Mouse (Mus musculus) MEL (cell line): Measurements from ENCODE around the gene Epha6. TPM values are rescaled to one million over a fixed set of nuclear protein-coding genes. Genes with fewer than 3 reads are reported as not detected.

Experiments
- DNase-seq: peaks from one replicate; pipeline ENCODE4 v3.0.0; 2011; ENCODE audit warnings: low read depth, low spot score
- H3K27ac ChIP-seq: 2 replicates; pipeline ENCODE4 v1.5.1; 2012; ENCODE audit warnings: low read depth, mild to moderate bottlenecking, control low read depth, low read length, moderate library complexity; ENCODE audit not compliant: control insufficient read depth
- H3K27me3 ChIP-seq, 2 experiments: fragments of 150-350 bp in 1 of 2; sonication (generic) in 1 of 2; 2 replicates each; pipeline ENCODE4 v1.6.1; 2012; ENCODE audit warnings: low read length in 2 of 2, mild to moderate bottlenecking in 2 of 2, improper control_type of control experiment in 1 of 2, moderate library complexity in 1 of 2; ENCODE audit not compliant: insufficient read depth in 2 of 2, control insufficient read depth in 1 of 2
- H3K36me3 ChIP-seq, 2 experiments: 2 replicates each; pipeline ENCODE4 v1.6.1; 2012 to 2014; ENCODE audit warnings: low read length in 2 of 2, improper control_type of control experiment in 1 of 2, inconsistent platforms in 1 of 2, mild to moderate bottlenecking in 1 of 2; ENCODE audit not compliant: insufficient read depth in 2 of 2, control insufficient read depth in 1 of 2
- H3K4me1 ChIP-seq, 2 experiments: fragments of 150-350 bp in 1 of 2; sonication (generic) in 1 of 2; 2 replicates each; pipeline ENCODE4 v1.6.1; 2012; ENCODE audit warnings: low read length in 2 of 2, improper control_type of control experiment in 1 of 2, mild to moderate bottlenecking in 1 of 2; ENCODE audit not compliant: insufficient read depth in 2 of 2, control insufficient read depth in 1 of 2
- H3K4me3 ChIP-seq, 2 experiments: fragments of 150-350 bp in 1 of 2; sonication (generic) in 1 of 2; 2 replicates each; pipeline ENCODE4 v1.5.1; 2012; ENCODE audit warnings: low read depth in 2 of 2, low read length in 2 of 2, mild to moderate bottlenecking in 2 of 2, moderate library complexity in 2 of 2, control low read depth in 1 of 2, improper control_type of control experiment in 1 of 2; ENCODE audit not compliant: control insufficient read depth in 1 of 2, insufficient read depth in 1 of 2
- H3K79me2 ChIP-seq: 2 replicates; pipeline ENCODE4 v1.6.1; 2012; ENCODE audit warnings: mild to moderate bottlenecking, low read length, moderate library complexity; ENCODE audit not compliant: control insufficient read depth, poor library complexity, insufficient read depth
- H3K9ac ChIP-seq: 2 replicates; pipeline ENCODE4 v1.6.1; 2012; ENCODE audit warnings: low read depth, mild to moderate bottlenecking, control low read depth, low read length, moderate library complexity; ENCODE audit not compliant: control insufficient read depth, poor library complexity, severe bottlenecking
- H3K9me3 ChIP-seq: fragments of 150-350 bp; sonication (generic); replicated peaks from 2 replicates; pipeline ENCODE4 v1.6.1; 2012; ENCODE audit warnings: mild to moderate bottlenecking, low read length, improper control_type of control experiment, moderate library complexity; ENCODE audit not compliant: insufficient read depth
- E2F4 ChIP-seq: IDR thresholded peaks from 2 replicates; pipeline ENCODE4 v1.6.1; 2011; ENCODE audit warnings: low read depth, low read length, improper control_type of control experiment, borderline replicate concordance
- EP300 ChIP-seq, 2 experiments: IDR thresholded peaks; 2 replicates each; pipeline ENCODE4 v1.6.1; 2011; ENCODE audit warnings: improper control_type of control experiment in 2 of 2, low read length in 2 of 2, low read depth in 1 of 2, mild to moderate bottlenecking in 1 of 2
- ETS1 ChIP-seq: IDR thresholded peaks from 2 replicates; pipeline ENCODE4 v1.6.1; 2012; ENCODE audit warnings: low read depth, mild to moderate bottlenecking, inconsistent platforms, low read length, improper control_type of control experiment, moderate library complexity
- GATA1 ChIP-seq: IDR thresholded peaks from 2 replicates; pipeline ENCODE4 v1.6.1; 2011; ENCODE audit warnings: low read depth, low read length, improper control_type of control experiment
- HCFC1 ChIP-seq: IDR thresholded peaks from 2 replicates; pipeline ENCODE4 v1.6.1; 2012; ENCODE audit warnings: low read depth, mild to moderate bottlenecking, inconsistent platforms, low read length, improper control_type of control experiment, moderate library complexity
- KAT2A ChIP-seq: conservative IDR thresholded peaks from 2 replicates; pipeline ENCODE4 v1.6.1; 2012; ENCODE audit warnings: low read depth, low read length, improper control_type of control experiment, inconsistent platforms
- MAZ ChIP-seq: IDR thresholded peaks from 2 replicates; pipeline ENCODE4 v1.6.1; 2012; ENCODE audit warnings: low read depth, mild to moderate bottlenecking, inconsistent platforms, low read length, improper control_type of control experiment
- MYB ChIP-seq: IDR thresholded peaks from 2 replicates; pipeline ENCODE4 v1.6.1; 2011; ENCODE audit warnings: mild to moderate bottlenecking, low read depth, low read length, improper control_type of control experiment
- NELFE ChIP-seq: IDR thresholded peaks from 2 replicates; pipeline ENCODE4 v1.6.1; 2011; ENCODE audit warnings: low read depth, low read length, improper control_type of control experiment
- POLR2AphosphoS2 ChIP-seq: IDR thresholded peaks from 2 replicates; pipeline ENCODE4 v1.6.1; 2011; ENCODE audit warnings: low read length, improper control_type of control experiment
- SIN3A ChIP-seq: IDR thresholded peaks from 2 replicates; pipeline ENCODE4 v1.6.1; 2012; ENCODE audit warnings: low read length, improper control_type of control experiment, inconsistent platforms
- TAL1 ChIP-seq: IDR thresholded peaks from 2 replicates; pipeline ENCODE4 v1.6.1; 2012; ENCODE audit warnings: mild to moderate bottlenecking, inconsistent platforms, low read length, moderate library complexity, mixed read lengths
- TCF12 ChIP-seq: IDR thresholded peaks from 2 replicates; pipeline ENCODE4 v1.6.1; 2014; ENCODE audit warnings: low read depth, mild to moderate bottlenecking, inconsistent platforms, low read length, improper control_type of control experiment, moderate library complexity
- ZNF384 ChIP-seq: IDR thresholded peaks from 2 replicates; pipeline ENCODE4 v1.6.1; 2012; ENCODE audit warnings: low read depth, mild to moderate bottlenecking, inconsistent platforms, low read length, improper control_type of control experiment
- polyA plus RNA-seq, 2 experiments: library from polyadenylated mRNA; stranded (reverse) in 1 of 2; unstranded in 1 of 2; fragments of >175 nt in 1 of 2; fragments of >200 nt in 1 of 2; gene quantifications; 2 replicates each; pipeline versions ENCODE4 v1.2.1 to v1.2.4; 2012; ENCODE audit warnings: low replicate concordance in 2 of 2, low read depth in 1 of 2; ENCODE audit not compliant: insufficient read length in 2 of 2, insufficient read depth in 1 of 2, missing spikeins in 1 of 2
- total RNA-seq: library from RNA; depleted of rRNA; stranded (reverse); fragments of 300-350 nt; gene quantifications from 2 replicates; pipeline ENCODE4 v1.2.3, GENCODE M21; 2012

Gene Epha6
- total and polyA plus RNA-seq, 3 experiments: not detected

GRCm38 (mm10) chr16:60233985-60234766 lies 371.2 kb downstream of the Epha6 start:
- Histone ChIP-seq H3K27ac (peak overlapping the region; percentile 13; the same call in 1 of the 2 replicates), H3K9ac (no peak overlapping the region), H3K36me3 (peaks cover 0 to 8% of the 10 kb centered on the region in 2 experiments; a peak in 2 of 4 replicates), H3K4me3 (no peak overlapping the region), H3K79me2 (no peaks in the 10 kb centered on the region), H3K4me1 (peaks cover 0 to 7% of the 10 kb centered on the region in 2 experiments; a peak in 2 of 4 replicates), H3K27me3 (no peaks in the 10 kb centered on the region), H3K9me3 (no peaks in the 10 kb centered on the region)
- peak; percentile 73 for DNase-seq
- TF ChIP-seq ZNF384: peak; percentile 85
- no peak for TF ChIP-seq POLR2AphosphoS2
- TF ChIP-seq E2F4: no peak
- no peak for TF ChIP-seq KAT2A
- TF ChIP-seq NELFE: no peak
- TF ChIP-seq EP300 (IDR thresholded peaks at IDR 0.05; ENCODE audit: low read depth in 1 of 2, low read length in 2 of 2): peak; percentile 87
- TF ChIP-seq GATA1: peak; percentile 91
- peak; percentile 38; the same call in 1 of the 2 replicates for TF ChIP-seq MYB
- peak; percentile 57; the same call in 1 of the 2 replicates for TF ChIP-seq SIN3A
- TF ChIP-seq HCFC1: no peak
- peak; percentile 83 for TF ChIP-seq TCF12
- no peak for TF ChIP-seq MAZ
- TF ChIP-seq TAL1: peak; percentile 47
- TF ChIP-seq ETS1: peak; percentile 97

- Histone ChIP-seq H3K4me3 (peak overlapping the region in 1 of 2 experiments; percentile 13; a peak in 1 of 4 replicates), H3K4me1 (peaks cover 0 to 7% of the 10 kb centered on the region in 2 experiments; a peak in 2 of 4 replicates), H3K27me3 (no peaks in the 10 kb centered on the region), H3K9me3 (no peaks in the 10 kb centered on the region), H3K27ac (no peak overlapping the region), H3K9ac (no peak overlapping the region), H3K79me2 (no peaks in the 10 kb centered on the region), H3K36me3 (peaks cover 0 to 8% of the 10 kb centered on the region in 2 experiments; a peak in 2 of 4 replicates)
- DNase-seq: peak; percentile 13
- TF ChIP-seq ETS1: peak; percentile 66
- TF ChIP-seq E2F4: no peak
- 0 out of 2 replicates have a peak, but pooled peaks have one; percentile 17 for TF ChIP-seq GATA1
These were observed 372.3 kb downstream of the Epha6 start for GRCm38 (mm10) chr16:60232982-60233381.
